Mouse (Mus musculus) kidney, adult 2 months (tissue): ENCODE measurements around the gene Gosr1.

Source experiments
- CTCF ChIP-seq: fragments of 200-500 bp; conservative IDR thresholded peaks from 2 replicates; pipeline ENCODE4 v1.5.1; 2011; ENCODE audit warnings: low read depth, mild to moderate bottlenecking, control low read depth, low read length, moderate library complexity, mixed read lengths; ENCODE audit not compliant: insufficient read depth, insufficient read length
- POLR2A ChIP-seq: fragments of 200-500 bp; IDR thresholded peaks from one replicate; pipeline ENCODE4 v1.6.1; 2011; ENCODE audit warnings: low read depth, low read length, control low read depth

- no peak for TF ChIP-seq CTCF
- no peak for TF ChIP-seq POLR2A
These were observed 14.6 kb downstream of the Gosr1 start for GRCm38 (mm10) chr11:76748819-76749218.
